Mouse (Mus musculus): Measurements from ENCODE around the gene Nr2c2ap.

DNA sequence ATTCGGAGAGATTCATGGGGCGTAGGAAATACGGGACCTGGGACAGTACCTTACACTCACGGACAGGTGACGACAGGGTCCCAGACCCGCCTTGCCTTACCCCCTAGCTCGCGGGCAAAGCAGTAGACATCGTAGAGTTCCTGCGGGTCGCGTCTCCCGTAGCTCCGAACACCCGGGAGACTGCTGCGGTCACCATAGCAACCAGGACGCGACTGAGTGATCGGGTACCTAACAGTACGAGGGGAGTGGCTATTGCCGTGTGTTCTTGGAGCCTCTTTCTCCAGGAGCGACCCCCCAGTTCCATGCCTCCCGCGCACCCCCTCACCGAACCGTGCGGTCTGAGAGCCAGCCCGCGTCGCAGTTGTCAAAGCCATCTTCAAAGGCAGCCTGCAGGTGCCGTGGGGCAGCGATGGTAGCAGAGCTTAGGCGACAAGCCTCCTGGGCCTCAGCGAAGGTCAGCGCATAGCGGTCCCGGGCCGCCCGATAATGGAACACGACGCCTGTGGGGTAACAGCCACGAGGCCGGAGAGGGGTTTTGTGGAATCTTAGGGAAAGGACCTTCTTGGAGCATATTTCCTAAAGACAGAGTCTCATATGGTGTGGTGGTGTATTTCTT is 18.6 kb upstream of the Nr2c2ap start:
- no peak for TF ChIP-seq CTCF (IDR thresholded peaks at IDR 0.05; ENCODE audit: borderline replicate concordance, insufficient read depth, low read depth, low read length)
- no peak for TF ChIP-seq POLR2A (IDR thresholded peaks at IDR 0.05; ENCODE audit: borderline replicate concordance, insufficient read depth, low read length)
